Mouse (Mus musculus): Measurements from ENCODE around the gene Kyat1. TPM values are rescaled to one million over a fixed set of nuclear protein-coding genes. Genes with fewer than 3 reads are reported as not detected.
"Not testable (repeated sequence)": the region's sequence is repeated elsewhere in the genome, so short reads cannot be mapped to it uniquely, and the experiment has no call there.

The Kyat1 gene
- polyA plus RNA-seq, 1 experiment: 9.6 TPM

GRCm38 (mm10) chr2:30161809-30162208 is 43.8 kb downstream of the Kyat1 start:
- TF ChIP-seq CTCF (IDR thresholded peaks at IDR 0.05; ENCODE audit: low read depth, low read length) (no peak), POLR2A (IDR thresholded peaks at IDR 0.05; ENCODE audit: insufficient read depth, low read length) (no peak), EP300 (IDR thresholded peaks at IDR 0.05; ENCODE audit: insufficient read depth, low read depth, low read length) (no peak)
- Histone ChIP-seq H3K4me1 (ENCODE audit: control insufficient read depth, insufficient read depth, low read length) (peaks cover 4% of the 10 kb centered on the region), H3K36me3 (ENCODE audit: control insufficient read depth, insufficient read depth, low read length, poor library complexity, severe bottlenecking) (no peaks in the 10 kb centered on the region), H3K27me3 (ENCODE audit: control insufficient read depth, insufficient read depth, low read length, poor library complexity, severe bottlenecking) (no peaks in the 10 kb centered on the region), H3K9ac (ENCODE audit: low read depth, poor library complexity, severe bottlenecking) (no peak overlapping the region), H3K27ac (ENCODE audit: insufficient read depth, low read length) (no peak overlapping the region), H3K9me3 (replicated peaks; ENCODE audit: control insufficient read depth, insufficient read depth, low read length, poor library complexity, severe bottlenecking) (peaks cover 10% of the 10 kb centered on the region), H3K4me3 (ENCODE audit: low read depth, low read length) (no peak overlapping the region)

GRCm38 (mm10) chr2:30159871-30160270 is 45.8 kb downstream of the Kyat1 start:
- H3K9me3 ChIP-seq (replicated peaks; ENCODE audit: control insufficient read depth, insufficient read depth, low read length, poor library complexity, severe bottlenecking); H3K4me1 ChIP-seq (ENCODE audit: control insufficient read depth, insufficient read depth, low read length); H3K4me3 ChIP-seq (ENCODE audit: low read depth, low read length); H3K9ac ChIP-seq (ENCODE audit: low read depth, poor library complexity, severe bottlenecking); H3K36me3 ChIP-seq (ENCODE audit: control insufficient read depth, insufficient read depth, low read length, poor library complexity, severe bottlenecking); H3K27me3 ChIP-seq (ENCODE audit: control insufficient read depth, insufficient read depth, low read length, poor library complexity, severe bottlenecking); H3K27ac ChIP-seq (ENCODE audit: insufficient read depth, low read length): not testable (repeated sequence)

- Histone ChIP-seq H3K4me1 (ENCODE audit: control insufficient read depth, insufficient read depth, low read length) (peaks cover 7% of the 10 kb centered on the region), H3K36me3 (ENCODE audit: control insufficient read depth, insufficient read depth, low read length, poor library complexity, severe bottlenecking) (peaks cover 24% of the 10 kb centered on the region), H3K27ac (ENCODE audit: insufficient read depth, low read length) (no peak overlapping the region), H3K9ac (ENCODE audit: low read depth, poor library complexity, severe bottlenecking) (no peak overlapping the region), H3K9me3 (replicated peaks; ENCODE audit: control insufficient read depth, insufficient read depth, low read length, poor library complexity, severe bottlenecking) (no peaks in the 10 kb centered on the region), H3K27me3 (ENCODE audit: control insufficient read depth, insufficient read depth, low read length, poor library complexity, severe bottlenecking) (no peaks in the 10 kb centered on the region), H3K4me3 (ENCODE audit: low read depth, low read length) (no peak overlapping the region)
- TF ChIP-seq CTCF (IDR thresholded peaks at IDR 0.05; ENCODE audit: low read depth, low read length) (no peak), POLR2A (IDR thresholded peaks at IDR 0.05; ENCODE audit: insufficient read depth, low read length) (no peak), EP300 (IDR thresholded peaks at IDR 0.05; ENCODE audit: insufficient read depth, low read depth, low read length) (no peak)
These were observed 53.0 kb downstream of the Kyat1 start for GRCm38 (mm10) chr2:30152616-30153015.

- Histone ChIP-seq H3K9me3 (replicated peaks; ENCODE audit: control insufficient read depth, insufficient read depth, low read length, poor library complexity, severe bottlenecking) (no peaks in the 10 kb centered on the region), H3K36me3 (ENCODE audit: control insufficient read depth, insufficient read depth, low read length, poor library complexity, severe bottlenecking) (peaks cover 32% of the 10 kb centered on the region), H3K4me1 (ENCODE audit: control insufficient read depth, insufficient read depth, low read length) (peaks cover 10% of the 10 kb centered on the region), H3K27me3 (ENCODE audit: control insufficient read depth, insufficient read depth, low read length, poor library complexity, severe bottlenecking) (no peaks in the 10 kb centered on the region), H3K27ac (ENCODE audit: insufficient read depth, low read length) (peak overlapping the region; percentile 4; the same call in 1 of the 2 replicates), H3K4me3 (ENCODE audit: low read depth, low read length) (no peak overlapping the region), H3K9ac (ENCODE audit: low read depth, poor library complexity, severe bottlenecking) (no peak overlapping the region)
- TF ChIP-seq CTCF (IDR thresholded peaks at IDR 0.05; ENCODE audit: low read depth, low read length) (no peak), EP300 (IDR thresholded peaks at IDR 0.05; ENCODE audit: insufficient read depth, low read depth, low read length) (no peak), POLR2A (IDR thresholded peaks at IDR 0.05; ENCODE audit: insufficient read depth, low read length) (no peak)
These were observed 53.8 kb downstream of the Kyat1 start for GRCm38 (mm10) chr2:30151840-30152239.

GRCm38 (mm10) chr2:30147466-30147865 is 58.2 kb downstream of the Kyat1 start:
- Histone ChIP-seq H3K9ac (ENCODE audit: low read depth, poor library complexity, severe bottlenecking) (no peak overlapping the region), H3K9me3 (replicated peaks; ENCODE audit: control insufficient read depth, insufficient read depth, low read length, poor library complexity, severe bottlenecking) (no peaks in the 10 kb centered on the region), H3K4me1 (ENCODE audit: control insufficient read depth, insufficient read depth, low read length) (peaks cover 10% of the 10 kb centered on the region), H3K4me3 (ENCODE audit: low read depth, low read length) (no peak overlapping the region), H3K36me3 (ENCODE audit: control insufficient read depth, insufficient read depth, low read length, poor library complexity, severe bottlenecking) (peaks cover 68% of the 10 kb centered on the region), H3K27me3 (ENCODE audit: control insufficient read depth, insufficient read depth, low read length, poor library complexity, severe bottlenecking) (no peaks in the 10 kb centered on the region), H3K27ac (ENCODE audit: insufficient read depth, low read length) (no peak overlapping the region)
- TF ChIP-seq POLR2A (IDR thresholded peaks at IDR 0.05; ENCODE audit: insufficient read depth, low read length): no peak

GRCm38 (mm10) chr2:30144436-30144835 is 61.2 kb downstream of the Kyat1 start:
- Histone ChIP-seq H3K9me3 (replicated peaks; ENCODE audit: control insufficient read depth, insufficient read depth, low read length, poor library complexity, severe bottlenecking) (no peaks in the 10 kb centered on the region), H3K4me1 (ENCODE audit: control insufficient read depth, insufficient read depth, low read length) (peaks cover 3% of the 10 kb centered on the region), H3K36me3 (ENCODE audit: control insufficient read depth, insufficient read depth, low read length, poor library complexity, severe bottlenecking) (peaks cover 86% of the 10 kb centered on the region), H3K27ac (ENCODE audit: insufficient read depth, low read length) (no peak overlapping the region), H3K27me3 (ENCODE audit: control insufficient read depth, insufficient read depth, low read length, poor library complexity, severe bottlenecking) (no peaks in the 10 kb centered on the region), H3K9ac (ENCODE audit: low read depth, poor library complexity, severe bottlenecking) (no peak overlapping the region), H3K4me3 (ENCODE audit: low read depth, low read length) (no peak overlapping the region)
- no peak for TF ChIP-seq POLR2A (IDR thresholded peaks at IDR 0.05; ENCODE audit: insufficient read depth, low read length)
- TF ChIP-seq CTCF (IDR thresholded peaks at IDR 0.05; ENCODE audit: low read depth, low read length): no peak
- no peak for TF ChIP-seq EP300 (IDR thresholded peaks at IDR 0.05; ENCODE audit: insufficient read depth, low read depth, low read length)

- not testable (repeated sequence) for H3K4me1 ChIP-seq (ENCODE audit: control insufficient read depth, insufficient read depth, low read length); H3K27me3 ChIP-seq (ENCODE audit: control insufficient read depth, insufficient read depth, low read length, poor library complexity, severe bottlenecking); H3K27ac ChIP-seq (ENCODE audit: insufficient read depth, low read length); H3K9me3 ChIP-seq (replicated peaks; ENCODE audit: control insufficient read depth, insufficient read depth, low read length, poor library complexity, severe bottlenecking); H3K4me3 ChIP-seq (ENCODE audit: low read depth, low read length); H3K9ac ChIP-seq (ENCODE audit: low read depth, poor library complexity, severe bottlenecking)
- peaks cover 84% of the 10 kb centered on the region for H3K36me3 ChIP-seq (ENCODE audit: control insufficient read depth, insufficient read depth, low read length, poor library complexity, severe bottlenecking)
These were observed 65.6 kb downstream of the Kyat1 start for GRCm38 (mm10) chr2:30140021-30140420.

Data from ES-Bruce4 (cell line).